Mouse (Mus musculus): ENCODE results near the gene Cds1. TPM values are rescaled to one million over a fixed set of nuclear protein-coding genes. Genes with fewer than 3 reads are reported as not detected.

Gene Cds1
- 0.76 TPM in 1 of 2 replicates, not detected in the other for polyA plus RNA-seq (2012; ENCODE audit: insufficient read depth, low replicate concordance)

- H3K4me1 ChIP-seq: peaks cover 30% of the 10 kb centered on the region
- H3K9me3 ChIP-seq: peaks cover 9% of the 10 kb centered on the region; the same call in 1 of the 2 replicates
- no peaks in the 10 kb centered on the region for H3K36me3 ChIP-seq (replicated peaks; ENCODE audit: low read length)
- peaks cover 82% of the 10 kb centered on the region for H3K27me3 ChIP-seq (replicated peaks)
- H3K4me3 ChIP-seq (replicated peaks): peak within 1 kb of the TSS; percentile 96
- TF ChIP-seq GATA1 (IDR thresholded peaks at IDR 0.05; ENCODE audit: borderline replicate concordance, low read length): no peak
- TF ChIP-seq FLI1 (IDR thresholded peaks at IDR 0.05; ENCODE audit: low read length): no peak
Observed at GRCm38 (mm10) chr5:101764554-101765347, at the start of gene Cds1. Gene Cds1, plus strand, starts transcription at chr5:101765130.

- H3K4me3 ChIP-seq (replicated peaks): no peak overlapping the region
- H3K36me3 ChIP-seq (replicated peaks; ENCODE audit: low read length): no peaks in the 10 kb centered on the region
- no peak for TF ChIP-seq FLI1 (IDR thresholded peaks at IDR 0.05; ENCODE audit: low read length)
- TF ChIP-seq GATA1 (IDR thresholded peaks at IDR 0.05; ENCODE audit: borderline replicate concordance, low read length): no peak
- no peaks in the 10 kb centered on the region for H3K4me1 ChIP-seq
- H3K27me3 ChIP-seq (replicated peaks): no peaks in the 10 kb centered on the region
- no peaks in the 10 kb centered on the region for H3K9me3 ChIP-seq
Observed at GRCm38 (mm10) chr5:101724216-101724615, 40.7 kb upstream of the Cds1 start.

GRCm38 (mm10) chr5:101724756-101725155 lies 40.2 kb upstream of the Cds1 start:
- no peak overlapping the region for H3K4me3 ChIP-seq (replicated peaks)
- H3K27me3 ChIP-seq (replicated peaks): no peaks in the 10 kb centered on the region
- no peaks in the 10 kb centered on the region for H3K4me1 ChIP-seq
- H3K9me3 ChIP-seq: no peaks in the 10 kb centered on the region
- no peaks in the 10 kb centered on the region for H3K36me3 ChIP-seq (replicated peaks; ENCODE audit: low read length)
- no peak for TF ChIP-seq GATA1 (IDR thresholded peaks at IDR 0.05; ENCODE audit: borderline replicate concordance, low read length)
- TF ChIP-seq FLI1 (IDR thresholded peaks at IDR 0.05; ENCODE audit: low read length): no peak

- Histone ChIP-seq H3K9me3 (no peaks in the 10 kb centered on the region), H3K4me3 (replicated peaks) (no peak overlapping the region), H3K4me1 (no peaks in the 10 kb centered on the region), H3K27me3 (replicated peaks) (no peaks in the 10 kb centered on the region), H3K36me3 (replicated peaks; ENCODE audit: low read length) (no peaks in the 10 kb centered on the region)
- TF ChIP-seq GATA1 (IDR thresholded peaks at IDR 0.05; ENCODE audit: borderline replicate concordance, low read length): no peak
- no peak for TF ChIP-seq FLI1 (IDR thresholded peaks at IDR 0.05; ENCODE audit: low read length)
Observed at GRCm38 (mm10) chr5:101725703-101726102, 39.2 kb upstream of the Cds1 start.

GRCm38 (mm10) chr5:101726371-101726770 lies 38.6 kb upstream of the Cds1 start:
- H3K4me3 ChIP-seq (replicated peaks): no peak overlapping the region
- no peaks in the 10 kb centered on the region for H3K9me3 ChIP-seq
- no peaks in the 10 kb centered on the region for H3K36me3 ChIP-seq (replicated peaks; ENCODE audit: low read length)
- H3K4me1 ChIP-seq: no peaks in the 10 kb centered on the region
- no peaks in the 10 kb centered on the region for H3K27me3 ChIP-seq (replicated peaks)
- TF ChIP-seq GATA1 (IDR thresholded peaks at IDR 0.05; ENCODE audit: borderline replicate concordance, low read length): no peak
- no peak for TF ChIP-seq FLI1 (IDR thresholded peaks at IDR 0.05; ENCODE audit: low read length)

GRCm38 (mm10) chr5:101728304-101728905 lies 36.5 kb upstream of the Cds1 start:
- no peaks in the 10 kb centered on the region for H3K4me1 ChIP-seq
- TF ChIP-seq FLI1 (IDR thresholded peaks at IDR 0.05; ENCODE audit: low read length) (no peak), GATA1 (IDR thresholded peaks at IDR 0.05; ENCODE audit: borderline replicate concordance, low read length) (no peak)
- no peak overlapping the region for H3K4me3 ChIP-seq (replicated peaks)
- H3K27me3 ChIP-seq (replicated peaks): no peaks in the 10 kb centered on the region
- no peaks in the 10 kb centered on the region for H3K36me3 ChIP-seq (replicated peaks; ENCODE audit: low read length)
- H3K9me3 ChIP-seq: no peaks in the 10 kb centered on the region

GRCm38 (mm10) chr5:101737341-101737740 lies 27.6 kb upstream of the Cds1 start:
- Histone ChIP-seq H3K4me3 (replicated peaks) (no peak overlapping the region), H3K27me3 (replicated peaks) (no peaks in the 10 kb centered on the region), H3K36me3 (replicated peaks; ENCODE audit: low read length) (no peaks in the 10 kb centered on the region), H3K9me3 (no peaks in the 10 kb centered on the region), H3K4me1 (no peaks in the 10 kb centered on the region)
- TF ChIP-seq GATA1 (IDR thresholded peaks at IDR 0.05; ENCODE audit: borderline replicate concordance, low read length) (no peak), FLI1 (IDR thresholded peaks at IDR 0.05; ENCODE audit: low read length) (no peak)

GRCm38 (mm10) chr5:101740471-101741223 lies 24.3 kb upstream of the Cds1 start:
- Histone ChIP-seq H3K27me3 (replicated peaks) (no peaks in the 10 kb centered on the region), H3K4me3 (replicated peaks) (no peak overlapping the region), H3K9me3 (peaks cover 6% of the 10 kb centered on the region; the same call in 1 of the 2 replicates), H3K36me3 (replicated peaks; ENCODE audit: low read length) (no peaks in the 10 kb centered on the region), H3K4me1 (no peaks in the 10 kb centered on the region)
- TF ChIP-seq FLI1 (IDR thresholded peaks at IDR 0.05; ENCODE audit: low read length) (no peak), GATA1 (IDR thresholded peaks at IDR 0.05; ENCODE audit: borderline replicate concordance, low read length) (no peak)

- no peak overlapping the region for H3K4me3 ChIP-seq (replicated peaks)
- TF ChIP-seq FLI1 (IDR thresholded peaks at IDR 0.05; ENCODE audit: low read length): no peak
- no peak for TF ChIP-seq GATA1 (IDR thresholded peaks at IDR 0.05; ENCODE audit: borderline replicate concordance, low read length)
- H3K4me1 ChIP-seq: no peaks in the 10 kb centered on the region
- no peaks in the 10 kb centered on the region for H3K27me3 ChIP-seq (replicated peaks)
- peaks cover 10% of the 10 kb centered on the region; the same call in 1 of the 2 replicates for H3K9me3 ChIP-seq
- no peaks in the 10 kb centered on the region for H3K36me3 ChIP-seq (replicated peaks; ENCODE audit: low read length)
Observed at GRCm38 (mm10) chr5:101741224-101741591, 23.7 kb upstream of the Cds1 start.
